Mouse (Mus musculus) MEL (cell line): ENCODE results near the gene Lamtor4. TPM values are rescaled to one million over a fixed set of nuclear protein-coding genes. Genes with fewer than 3 reads are reported as not detected.

Experiments
- DNase-seq: peaks from one replicate; pipeline ENCODE4 v3.0.0; 2011; ENCODE audit warnings: low read depth, low spot score
- H3K27ac ChIP-seq: 2 replicates; pipeline ENCODE4 v1.5.1; 2012; ENCODE audit warnings: low read depth, mild to moderate bottlenecking, control low read depth, low read length, moderate library complexity; ENCODE audit not compliant: control insufficient read depth
- H3K27me3 ChIP-seq, 2 experiments: fragments of 150-350 bp in 1 of 2; sonication (generic) in 1 of 2; 2 replicates each; pipeline ENCODE4 v1.6.1; 2012; ENCODE audit warnings: low read length in 2 of 2, mild to moderate bottlenecking in 2 of 2, improper control_type of control experiment in 1 of 2, moderate library complexity in 1 of 2; ENCODE audit not compliant: insufficient read depth in 2 of 2, control insufficient read depth in 1 of 2
- H3K36me3 ChIP-seq, 2 experiments: 2 replicates each; pipeline ENCODE4 v1.6.1; 2012 to 2014; ENCODE audit warnings: low read length in 2 of 2, improper control_type of control experiment in 1 of 2, inconsistent platforms in 1 of 2, mild to moderate bottlenecking in 1 of 2; ENCODE audit not compliant: insufficient read depth in 2 of 2, control insufficient read depth in 1 of 2
- H3K4me1 ChIP-seq, 2 experiments: fragments of 150-350 bp in 1 of 2; sonication (generic) in 1 of 2; 2 replicates each; pipeline ENCODE4 v1.6.1; 2012; ENCODE audit warnings: low read length in 2 of 2, improper control_type of control experiment in 1 of 2, mild to moderate bottlenecking in 1 of 2; ENCODE audit not compliant: insufficient read depth in 2 of 2, control insufficient read depth in 1 of 2
- H3K4me3 ChIP-seq, 2 experiments: fragments of 150-350 bp in 1 of 2; sonication (generic) in 1 of 2; 2 replicates each; pipeline ENCODE4 v1.5.1; 2012; ENCODE audit warnings: low read depth in 2 of 2, low read length in 2 of 2, mild to moderate bottlenecking in 2 of 2, moderate library complexity in 2 of 2, control low read depth in 1 of 2, improper control_type of control experiment in 1 of 2; ENCODE audit not compliant: control insufficient read depth in 1 of 2, insufficient read depth in 1 of 2
- H3K79me2 ChIP-seq: 2 replicates; pipeline ENCODE4 v1.6.1; 2012; ENCODE audit warnings: mild to moderate bottlenecking, low read length, moderate library complexity; ENCODE audit not compliant: control insufficient read depth, poor library complexity, insufficient read depth
- H3K9ac ChIP-seq: 2 replicates; pipeline ENCODE4 v1.6.1; 2012; ENCODE audit warnings: low read depth, mild to moderate bottlenecking, control low read depth, low read length, moderate library complexity; ENCODE audit not compliant: control insufficient read depth, poor library complexity, severe bottlenecking
- H3K9me3 ChIP-seq: fragments of 150-350 bp; sonication (generic); replicated peaks from 2 replicates; pipeline ENCODE4 v1.6.1; 2012; ENCODE audit warnings: mild to moderate bottlenecking, low read length, improper control_type of control experiment, moderate library complexity; ENCODE audit not compliant: insufficient read depth
- CHD2 ChIP-seq: IDR thresholded peaks from 2 replicates; pipeline ENCODE4 v1.6.1; 2011; ENCODE audit warnings: low read length, improper control_type of control experiment
- GABPA ChIP-seq: IDR thresholded peaks from 2 replicates; pipeline ENCODE4 v1.6.1; 2012; ENCODE audit warnings: low read depth, mild to moderate bottlenecking, inconsistent platforms, low read length, improper control_type of control experiment, moderate library complexity
- HCFC1 ChIP-seq: IDR thresholded peaks from 2 replicates; pipeline ENCODE4 v1.6.1; 2012; ENCODE audit warnings: low read depth, mild to moderate bottlenecking, inconsistent platforms, low read length, improper control_type of control experiment, moderate library complexity
- KAT2A ChIP-seq: conservative IDR thresholded peaks from 2 replicates; pipeline ENCODE4 v1.6.1; 2012; ENCODE audit warnings: low read depth, low read length, improper control_type of control experiment, inconsistent platforms
- MAFK ChIP-seq: IDR thresholded peaks from 2 replicates; pipeline ENCODE4 v1.6.1; 2011; ENCODE audit warnings: low read depth, mild to moderate bottlenecking, low read length, improper control_type of control experiment, borderline replicate concordance
- MEF2A ChIP-seq: IDR thresholded peaks from 2 replicates; pipeline ENCODE4 v1.6.1; 2014; ENCODE audit warnings: low read depth, mild to moderate bottlenecking, inconsistent platforms, low read length, improper control_type of control experiment; ENCODE audit not compliant: poor library complexity, insufficient replicate concordance, severe bottlenecking; ENCODE audit errors: extremely low read depth
- MXI1 ChIP-seq: IDR thresholded peaks from 2 replicates; pipeline ENCODE4 v1.6.1; 2011; ENCODE audit warnings: mild to moderate bottlenecking, low read depth, low read length, improper control_type of control experiment
- TBP ChIP-seq: IDR thresholded peaks from 2 replicates; pipeline ENCODE4 v1.8.0; 2011; ENCODE audit warnings: low read depth, low read length, improper control_type of control experiment
- USF1 ChIP-seq: IDR thresholded peaks from 2 replicates; pipeline ENCODE4 v1.6.1; 2014; ENCODE audit warnings: low read depth, mild to moderate bottlenecking, inconsistent platforms, low read length, improper control_type of control experiment, moderate library complexity
- USF2 ChIP-seq, 2 experiments: IDR thresholded peaks; 2 replicates each; pipeline ENCODE4 v1.6.1; 2011 to 2012; ENCODE audit warnings: improper control_type of control experiment in 2 of 2, low read length in 2 of 2, borderline replicate concordance in 1 of 2, inconsistent platforms in 1 of 2, low read depth in 1 of 2, mild to moderate bottlenecking in 1 of 2; ENCODE audit not compliant: insufficient read depth in 1 of 2
- ZMIZ1 ChIP-seq: IDR thresholded peaks from 2 replicates; pipeline ENCODE4 v1.6.1; 2012; ENCODE audit warnings: low read depth, mild to moderate bottlenecking, inconsistent platforms, low read length, improper control_type of control experiment, moderate library complexity
- ZNF384 ChIP-seq: IDR thresholded peaks from 2 replicates; pipeline ENCODE4 v1.6.1; 2012; ENCODE audit warnings: low read depth, mild to moderate bottlenecking, inconsistent platforms, low read length, improper control_type of control experiment
- polyA plus RNA-seq, 2 experiments: library from polyadenylated mRNA; stranded (reverse) in 1 of 2; unstranded in 1 of 2; fragments of >175 nt in 1 of 2; fragments of >200 nt in 1 of 2; gene quantifications; 2 replicates each; pipeline versions ENCODE4 v1.2.1 to v1.2.4; 2012; ENCODE audit warnings: low replicate concordance in 2 of 2, low read depth in 1 of 2; ENCODE audit not compliant: insufficient read length in 2 of 2, insufficient read depth in 1 of 2, missing spikeins in 1 of 2
- total RNA-seq: library from RNA; depleted of rRNA; stranded (reverse); fragments of 300-350 nt; gene quantifications from 2 replicates; pipeline ENCODE4 v1.2.3, GENCODE M21; 2012

Gene Lamtor4
- total and polyA plus RNA-seq, 3 experiments, result 45.7 to 59.0 TPM; not detected in 1

- TF ChIP-seq MEF2A (no peak), TBP (no peak), MXI1 (no peak), HCFC1 (no peak), ZNF384 (no peak), MAFK (no peak), GABPA (no peak), CHD2 (no peak), USF2 (IDR thresholded peaks at IDR 0.05; ENCODE audit: borderline replicate concordance in 1 of 2, insufficient read depth in 1 of 2, low read depth in 1 of 2, low read length in 2 of 2) (no peak)
- DNase-seq, result no peak
Observed at GRCm38 (mm10) chr5:138275216-138276050, 20.2 kb downstream of the Lamtor4 start.

GRCm38 (mm10) chr5:138277994-138278393 lies 22.7 kb downstream of the Lamtor4 start:
- Histone ChIP-seq H3K79me2 (no peaks in the 10 kb centered on the region), H3K9me3 (no peaks in the 10 kb centered on the region), H3K9ac (no peak overlapping the region), H3K4me1 (no peaks in the 10 kb centered on the region), H3K27me3 (no peaks in the 10 kb centered on the region; a peak in 1 of 4 replicates), H3K27ac (no peak overlapping the region), H3K36me3 (no peaks in the 10 kb centered on the region), H3K4me3 (no peak overlapping the region)
- DNase-seq, result no peak
- TF ChIP-seq USF1 (no peak), ZMIZ1 (no peak), KAT2A (no peak)

More at GRCm38 (mm10) chr5:138275216-138276050, 20.2 kb downstream of the Lamtor4 start:
- H3K27me3 ChIP-seq, result no peaks in the 10 kb centered on the region; a peak in 2 of 4 replicates
- H3K36me3 ChIP-seq, result no peaks in the 10 kb centered on the region
- no peaks in the 10 kb centered on the region for H3K79me2 ChIP-seq
- H3K9me3 ChIP-seq, result no peaks in the 10 kb centered on the region
- no peak overlapping the region for H3K9ac ChIP-seq
- H3K27ac ChIP-seq, result no peak overlapping the region
- H3K4me3 ChIP-seq, result no peak overlapping the region
- no peaks in the 10 kb centered on the region for H3K4me1 ChIP-seq
